Mouse (Mus musculus): ENCODE measurements around the gene Thoc6.

DNA sequence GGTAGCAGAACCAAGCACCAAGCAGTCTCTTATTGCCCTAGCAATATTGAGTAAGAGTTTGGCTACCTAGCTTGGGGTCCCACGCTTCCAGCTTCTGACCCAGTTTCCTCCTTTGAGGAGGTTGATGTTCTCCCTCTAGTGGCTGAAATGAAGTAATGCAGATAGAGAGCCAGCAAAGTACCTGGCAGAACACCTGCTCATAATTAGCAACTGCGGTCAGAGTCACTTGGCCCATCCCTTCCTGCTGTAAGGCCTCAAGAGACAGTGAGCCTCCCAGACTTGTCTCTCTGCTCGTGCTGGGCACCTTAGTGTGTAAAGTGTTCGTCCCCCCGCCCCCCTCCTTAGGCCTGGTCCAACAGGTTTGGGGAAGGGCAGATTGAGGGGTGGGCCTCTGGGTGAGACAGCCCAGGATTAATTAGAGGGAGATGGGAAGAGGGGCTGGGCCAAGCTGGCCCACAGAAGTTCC lies 9.1 kb downstream of the Thoc6 start:
- TF ChIP-seq POLR2A (IDR thresholded peaks at IDR 0.05; ENCODE audit: insufficient read depth, low read depth, low read length) = no peak
- peak; percentile 56; the same call in 1 of the 2 replicates for TF ChIP-seq CTCF (IDR thresholded peaks at IDR 0.05; ENCODE audit: insufficient read depth, low read depth, low read length)

Measured in olfactory bulb, adult 2 months (tissue).